Mouse (Mus musculus) heart, embryonic 16.5 days (tissue): Measurements from ENCODE around the gene Gpx3. TPM values are rescaled to one million over a fixed set of nuclear protein-coding genes. Genes with fewer than 3 reads are reported as not detected.
A peak's percentile ranks its signal among the peaks of the same experiment; 100 is the strongest.
"Not testable (repeated sequence)": the region's sequence is repeated elsewhere in the genome, so short reads cannot be mapped to it uniquely, and the experiment has no call there.

Experiments used
- ATAC-seq: fragments of 200-750 bp; cut with Nextera tagmentation; replicated peaks from 2 replicates; pipeline ENCODE4 v1.8.0; 2017; ENCODE audit warnings: moderate number of reproducible peaks; ENCODE audit not compliant: insufficient read depth, low FRiP score; ENCODE audit errors: extremely low read depth
- H3K27ac ChIP-seq: fragments of 300-500 bp; sonication (generic); 2 replicates; pipeline ENCODE4 v1.5.1; 2014; ENCODE audit warnings: mild to moderate bottlenecking, low read length, control low read depth, moderate library complexity
- H3K27me3 ChIP-seq: fragments of 300-500 bp; sonication (generic); 2 replicates; pipeline ENCODE4 v1.6.1; 2014; ENCODE audit warnings: low read length, mixed read lengths; ENCODE audit not compliant: control insufficient read depth, insufficient read depth
- H3K36me3 ChIP-seq: fragments of 300-500 bp; sonication (generic); 2 replicates; pipeline ENCODE4 v1.6.1; 2014; ENCODE audit not compliant: control insufficient read depth, insufficient read depth
- H3K4me1 ChIP-seq: fragments of 300-500 bp; sonication (generic); 2 replicates; pipeline ENCODE4 v1.6.1; 2014; ENCODE audit warnings: low read length, mixed read lengths; ENCODE audit not compliant: control insufficient read depth, insufficient read depth
- H3K4me2 ChIP-seq: fragments of 300-500 bp; sonication (generic); 2 replicates; pipeline ENCODE4 v1.6.1; 2014; ENCODE audit warnings: low read depth, mild to moderate bottlenecking, control low read depth, low read length
- H3K4me3 ChIP-seq: fragments of 300-500 bp; sonication (generic); 2 replicates; pipeline ENCODE4 v1.5.1; 2014; ENCODE audit warnings: mild to moderate bottlenecking, control low read depth, low read length
- H3K9ac ChIP-seq: fragments of 300-500 bp; sonication (generic); 2 replicates; pipeline ENCODE4 v1.6.1; 2014; ENCODE audit warnings: low read length, control low read depth
- H3K9me3 ChIP-seq: fragments of 300-500 bp; sonication (generic); replicated peaks from 2 replicates; pipeline ENCODE4 v1.6.1; 2016; ENCODE audit warnings: low read length; ENCODE audit not compliant: control insufficient read depth
- WGBS: fragments of 180-500 bp; shearing (Covaris S2); extraction: QIAGEN DNeasy Blood & Tissue Kit; methylation state at CpG from one replicate; pipeline ENCODE4 v1.1.7; 2014; 5-methylcytosine and 5-hydroxymethylcytosine counted together
- polyA plus RNA-seq: library from polyadenylated mRNA; unstranded; fragments of >200 nt; fragmentation: Nextera tagmentation; extraction: Ambion mirVana; gene quantifications from 2 replicates; pipeline ENCODE4 v1.2.1, GENCODE M21; 2015

Gene Gpx3
- 771 and 1,022 TPM in 2 replicates for polyA plus RNA-seq

DNA sequence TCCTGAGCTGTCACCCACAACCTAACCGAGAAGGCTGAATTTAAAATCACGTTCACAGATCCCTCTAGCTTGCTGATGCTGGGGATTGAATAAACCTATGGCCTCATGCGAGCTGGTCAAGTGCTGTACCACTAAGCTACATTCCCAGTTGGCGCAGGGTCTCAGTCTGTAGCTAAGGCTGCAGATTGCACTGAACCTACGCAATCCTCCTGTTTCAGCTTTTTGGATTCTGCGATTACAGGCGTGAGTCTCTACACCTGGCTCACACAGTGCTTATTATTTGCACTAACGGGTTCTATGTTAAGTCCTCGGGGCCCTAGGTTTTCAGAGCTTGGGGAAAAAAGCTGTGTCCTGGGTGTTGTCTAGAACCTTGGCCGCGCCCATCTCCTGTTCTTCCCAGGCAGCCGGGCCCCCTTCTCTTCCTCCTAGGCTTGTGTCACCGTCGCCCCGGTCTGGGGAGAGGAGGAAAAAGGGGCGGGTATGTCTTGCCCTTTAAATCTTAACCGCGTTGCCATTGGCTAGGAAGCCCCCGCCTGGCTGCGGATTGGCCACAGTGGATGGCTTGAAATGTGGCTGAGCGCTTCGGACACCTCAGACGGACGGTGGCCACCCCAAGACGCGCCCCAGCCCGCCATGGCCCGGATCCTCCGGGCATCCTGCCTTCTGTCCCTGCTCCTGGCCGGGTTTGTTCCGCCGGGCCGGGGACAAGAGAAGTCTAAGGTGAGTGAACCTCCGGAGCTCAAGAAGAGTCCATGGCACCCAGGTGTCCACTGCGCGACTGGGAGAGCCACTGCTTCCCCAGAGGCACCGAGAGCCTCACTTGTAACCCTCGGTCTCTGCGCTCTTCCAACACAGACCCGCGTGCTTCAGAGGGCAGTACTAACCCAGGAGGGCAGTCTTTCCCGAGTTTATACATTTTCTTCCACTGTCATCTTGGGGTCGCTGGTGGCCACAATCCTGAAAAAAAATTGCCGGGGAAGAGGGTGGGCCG is at the start of gene Gpx3:
Gpx3 (plus strand) TSS at position 121 of the 991 bp plus-strand sequence.
- Histone ChIP-seq H3K27me3 (no peaks in the 10 kb centered on the region), H3K27ac (peak within 1 kb of the TSS; percentile 37; the same call in 1 of the 2 replicates), H3K4me1 (peaks cover 19% of the 10 kb centered on the region), H3K9me3 (no peaks in the 10 kb centered on the region), H3K4me2 (peak within 1 kb of the TSS; percentile 95), H3K36me3 (no peaks in the 10 kb centered on the region), H3K4me3 (peak within 1 kb of the TSS; percentile 72), H3K9ac (peak within 1 kb of the TSS; percentile 78)
- peak; percentile 85 for ATAC-seq
- 12% methylated on average over 45 of the region's 45 CpGs for WGBS

DNA sequence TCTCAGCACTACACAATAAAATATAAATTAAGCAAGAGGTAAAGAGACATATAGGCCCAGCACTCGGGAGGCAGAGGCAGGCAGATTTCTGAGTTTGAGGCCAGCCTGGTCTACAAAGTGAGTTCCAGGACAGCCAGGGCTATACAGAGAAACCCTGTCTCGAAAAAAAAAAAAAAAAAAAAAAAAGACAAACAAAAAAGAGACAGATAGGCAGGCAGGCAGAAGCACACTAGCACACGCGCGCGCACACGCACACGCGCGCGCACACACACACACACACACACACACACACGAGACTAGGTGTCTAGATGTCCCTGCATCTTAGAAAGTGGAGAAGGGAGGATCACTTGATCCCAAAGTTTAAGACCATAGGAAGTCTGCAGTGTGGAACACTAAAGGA is 43.4 kb upstream of the Gpx3 start:
- H3K36me3 ChIP-seq, H3K4me3 ChIP-seq, ATAC-seq, H3K4me1 ChIP-seq, H3K27me3 ChIP-seq, H3K9me3 ChIP-seq, H3K9ac ChIP-seq, H3K27ac ChIP-seq, H3K4me2 ChIP-seq: not testable (repeated sequence)
- 94% methylated on average over 11 of the region's 12 CpGs for WGBS

DNA sequence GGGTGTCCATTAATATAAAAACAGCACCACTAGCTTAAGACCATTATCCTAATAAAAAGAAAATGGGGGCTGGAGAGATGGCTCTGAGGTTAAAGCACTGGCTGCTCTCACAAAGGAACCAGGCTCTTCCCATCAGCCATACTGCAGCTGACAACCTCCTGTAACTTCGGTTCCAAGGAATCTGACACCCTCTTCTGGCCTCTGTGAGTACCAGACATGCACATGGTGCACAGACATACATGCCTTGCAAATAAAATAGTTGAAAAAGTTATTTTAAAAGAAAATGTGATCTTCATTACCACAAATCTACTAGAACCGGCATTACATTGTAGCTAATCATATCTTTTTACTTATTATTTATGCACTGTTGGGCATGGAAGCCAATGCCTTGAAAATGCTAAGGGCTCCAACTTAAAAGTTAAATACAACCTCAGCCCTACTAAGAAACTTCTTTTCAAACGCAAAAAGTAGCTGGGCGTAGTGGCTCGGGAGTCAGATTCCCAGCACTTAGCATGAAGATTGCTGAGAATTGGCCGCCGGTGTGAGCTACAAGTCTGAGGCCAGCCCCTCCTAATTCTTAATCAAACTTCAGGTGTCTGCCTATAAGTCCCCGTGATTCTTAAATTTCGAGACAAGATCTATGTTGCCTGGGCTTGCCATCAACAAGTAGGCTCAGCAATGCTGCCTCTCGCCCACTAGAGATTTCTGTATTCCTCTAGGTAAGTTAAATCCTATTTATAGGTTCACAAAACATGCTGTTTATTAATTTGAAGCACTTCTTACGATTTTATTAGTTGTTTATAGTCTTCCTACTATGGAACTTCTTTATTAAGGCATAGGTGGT is 42.7 kb upstream of the Gpx3 start:
- Histone ChIP-seq H3K27me3 (no peaks in the 10 kb centered on the region), H3K4me1 (peaks cover 10% of the 10 kb centered on the region; the same call in 1 of the 2 replicates), H3K9me3 (no peaks in the 10 kb centered on the region), H3K9ac (peak overlapping the region; percentile 84), H3K36me3 (no peaks in the 10 kb centered on the region), H3K4me2 (peak overlapping the region; percentile 87), H3K4me3 (peak overlapping the region; percentile 65), H3K27ac (peak overlapping the region; percentile 87)
- ATAC-seq = no peak
- 16% methylated on average over 11 of the region's 11 CpGs for WGBS

DNA sequence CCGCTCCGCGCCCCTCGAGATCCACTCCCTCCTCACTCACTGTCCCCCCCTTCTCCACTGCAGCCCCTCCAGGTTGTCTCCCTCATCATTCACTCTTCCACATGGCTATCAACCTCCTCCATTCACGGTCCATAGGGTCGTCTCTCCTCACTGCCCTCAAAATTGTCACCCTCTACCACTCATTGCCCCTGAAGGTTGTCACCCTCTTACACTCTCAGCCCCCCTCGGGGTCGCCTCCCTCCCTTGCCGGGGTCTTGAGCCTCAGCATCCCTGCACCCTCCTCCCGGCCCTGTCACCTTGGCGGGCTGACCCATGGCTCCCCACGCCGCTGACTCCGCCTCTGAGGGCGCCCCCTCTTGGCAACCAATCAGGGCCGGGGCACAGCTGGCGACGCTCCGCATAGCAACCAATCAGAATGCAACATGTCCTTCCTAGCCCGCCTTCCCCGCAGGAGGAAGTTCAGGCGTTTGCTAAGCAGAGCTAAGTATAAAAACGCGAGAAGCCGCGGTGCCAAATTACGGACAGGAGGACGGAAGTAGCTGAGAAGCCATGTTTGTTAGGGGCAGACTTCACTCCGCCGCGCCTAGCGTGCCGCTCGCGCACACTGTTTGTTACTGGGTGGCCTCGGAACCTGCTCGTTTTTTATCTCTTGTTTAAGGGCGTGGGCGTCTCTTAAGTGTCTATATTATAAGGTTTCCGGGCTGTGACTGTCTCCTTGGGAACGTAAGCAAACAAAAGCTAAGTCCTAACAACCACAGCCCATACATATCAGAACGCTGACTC is 41.8 kb upstream of the Gpx3 start, which contains the start of gene Lyrm7:
Lyrm7 (minus strand) TSS at position 661 of the 783 bp plus-strand sequence.
- Histone ChIP-seq H3K27me3 (no peaks in the 10 kb centered on the region), H3K9me3 (no peaks in the 10 kb centered on the region), H3K36me3 (no peaks in the 10 kb centered on the region), H3K27ac (peak within 1 kb of the TSS; percentile 95), H3K4me1 (peaks cover 10% of the 10 kb centered on the region; the same call in 1 of the 2 replicates), H3K9ac (peak within 1 kb of the TSS; percentile 85), H3K4me3 (peak within 1 kb of the TSS; percentile 65), H3K4me2 (peak within 1 kb of the TSS; percentile 87)
- WGBS = under 1% methylated on average over 42 of the region's 42 CpGs
- ATAC-seq = peak; percentile 98

DNA sequence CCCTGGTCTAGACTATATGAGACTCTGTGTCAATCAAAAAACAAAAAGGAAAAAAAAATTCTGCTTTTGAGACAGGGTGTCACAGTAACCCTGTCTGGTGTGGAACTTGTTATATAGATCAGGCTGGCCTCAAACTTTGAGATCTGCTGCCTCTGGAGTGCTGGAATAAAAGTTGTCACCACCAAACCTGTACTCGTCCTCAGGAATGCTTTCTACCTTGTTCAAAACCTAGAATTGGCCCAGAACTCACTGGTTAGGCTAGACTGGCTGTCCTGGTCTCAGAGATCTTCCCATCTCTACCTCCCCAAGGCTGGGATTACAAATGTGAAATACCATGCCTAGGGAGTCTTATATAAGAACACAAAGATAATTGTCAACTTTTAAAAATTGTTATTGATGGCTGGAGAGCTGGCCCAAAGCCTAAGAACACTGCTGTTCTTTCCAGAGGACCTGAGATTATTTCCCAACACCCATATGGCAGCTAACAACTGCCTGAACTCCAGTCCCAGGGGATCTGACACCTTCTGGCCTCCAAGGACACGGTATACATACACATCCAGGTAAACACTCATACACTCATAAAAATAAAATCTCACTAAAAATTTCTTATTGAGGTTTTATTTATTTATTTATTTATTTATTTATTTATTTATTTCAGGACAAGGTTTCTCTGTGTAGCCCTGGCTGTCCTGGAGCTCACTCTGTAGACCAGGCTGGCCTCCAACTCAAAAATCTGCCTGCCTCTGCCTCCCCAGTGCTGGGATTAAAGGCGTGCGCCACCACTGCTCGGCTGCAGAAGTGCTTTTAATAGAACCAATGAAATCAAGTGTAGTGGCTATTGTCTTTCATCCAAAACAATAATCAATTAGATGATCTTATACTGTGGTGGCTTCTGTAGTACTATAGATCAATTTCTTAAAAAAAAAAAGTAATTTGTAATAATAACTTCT is 40.5 kb upstream of the Gpx3 start:
- WGBS = 89% methylated on average over 5 of the region's 5 CpGs
- Histone ChIP-seq H3K4me1 (peaks cover 10% of the 10 kb centered on the region; the same call in 1 of the 2 replicates), H3K4me3 (no peak overlapping the region), H3K9me3 (no peaks in the 10 kb centered on the region), H3K27me3 (no peaks in the 10 kb centered on the region), H3K36me3 (no peaks in the 10 kb centered on the region), H3K27ac (peak overlapping the region; percentile 47; the same call in 1 of the 2 replicates), H3K9ac (peak overlapping the region; percentile 85; the same call in 1 of the 2 replicates), H3K4me2 (no peak overlapping the region; the same call in 1 of the 2 replicates)
- ATAC-seq = no peak

DNA sequence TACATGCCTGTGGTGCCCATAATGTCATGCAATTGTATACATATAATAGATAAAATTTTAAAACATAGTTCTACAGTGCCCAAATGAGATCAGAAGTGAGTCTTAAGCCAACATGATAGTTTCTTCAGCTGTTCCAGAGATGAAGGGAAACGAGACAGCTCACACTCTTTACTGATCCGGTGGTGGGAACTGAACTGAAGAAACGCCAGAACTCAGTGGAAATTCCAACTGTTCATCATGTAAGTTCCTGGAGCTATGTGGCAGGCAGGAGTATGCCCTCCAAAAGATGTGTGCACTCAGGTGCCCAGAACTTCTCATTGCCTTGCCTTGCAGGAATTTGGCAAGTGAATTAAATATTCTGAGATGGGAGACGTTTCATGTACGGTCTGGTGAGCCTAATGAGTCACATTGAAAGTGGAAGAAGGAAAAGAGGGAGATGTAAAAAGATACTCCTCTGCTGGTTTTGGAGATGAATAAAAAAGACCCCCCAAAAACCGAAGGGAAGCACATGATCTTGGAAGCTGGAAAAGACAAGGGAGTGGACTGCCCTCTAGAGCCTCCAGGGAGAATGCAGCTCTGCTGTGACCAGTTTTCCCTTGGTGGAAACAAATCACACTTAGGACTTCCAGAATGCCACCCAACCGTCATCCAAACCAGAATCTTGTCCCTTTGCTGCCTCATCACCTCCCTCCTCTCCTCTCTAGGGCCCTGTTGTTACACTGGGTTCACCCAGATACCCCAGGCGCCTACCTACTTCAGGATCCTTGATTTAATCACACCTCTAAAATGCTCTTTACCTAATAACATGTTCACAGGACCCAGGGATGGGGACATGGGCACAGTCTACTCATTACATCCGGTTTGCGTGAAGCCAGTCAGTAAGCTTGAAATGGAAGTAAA is 39.4 kb upstream of the Gpx3 start:
- WGBS = 42% methylated on average over 10 of the region's 10 CpGs
- ATAC-seq = no peak

More for the DNA sequence above, 39.4 kb upstream of the Gpx3 start:
- Histone ChIP-seq H3K9me3 (no peaks in the 10 kb centered on the region), H3K9ac (peak overlapping the region; percentile 18; the same call in 1 of the 2 replicates), H3K4me3 (no peak overlapping the region), H3K4me2 (peak overlapping the region; percentile 32; the same call in 1 of the 2 replicates), H3K4me1 (peaks cover 17% of the 10 kb centered on the region), H3K36me3 (no peaks in the 10 kb centered on the region), H3K27me3 (no peaks in the 10 kb centered on the region), H3K27ac (no peak overlapping the region)
